Mouse (Mus musculus): ENCODE data around the gene Cers6.

DNA sequence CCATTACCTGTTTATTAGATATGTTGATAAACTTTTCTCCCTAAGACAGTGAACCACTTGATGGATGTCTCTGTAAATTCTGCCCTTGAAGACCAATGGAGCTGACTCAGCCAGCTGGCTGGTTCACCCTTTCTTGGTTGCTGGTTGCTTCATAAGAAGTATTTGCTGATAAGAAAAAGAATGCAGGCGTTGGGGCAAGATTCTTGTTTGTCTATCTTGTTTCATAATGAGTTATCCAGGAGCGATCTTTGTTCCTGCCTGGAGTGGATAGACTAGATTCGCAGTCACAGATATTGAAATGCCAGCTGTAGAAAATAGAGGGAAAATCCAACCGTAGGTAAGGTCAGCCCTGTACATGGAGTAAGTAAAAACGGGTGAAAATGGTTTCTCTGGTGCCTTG is 85.6 kb downstream of the Cers6 start:
- TF ChIP-seq CTCF (IDR thresholded peaks at IDR 0.05; ENCODE audit: borderline replicate concordance, control insufficient read depth, extremely low read depth, insufficient read depth, low read length, poor library complexity) (no peak), POLR2A (IDR thresholded peaks at IDR 0.05; ENCODE audit: control insufficient read depth, extremely low read depth, insufficient read depth, low read length, poor library complexity) (no peak)
